Mouse (Mus musculus) intestine, postnatal 0 days (tissue): ENCODE data around the gene Xdh. TPM values are rescaled to one million over a fixed set of nuclear protein-coding genes. Genes with fewer than 3 reads are reported as not detected.

Experiments used
- ATAC-seq: fragments of 200-750 bp; cut with Nextera tagmentation; 2 replicates; pipeline ENCODE4 v1.8.0; 2017; ENCODE audit warnings: mild to moderate bottlenecking, moderate TSS enrichment, moderate library complexity
- H3K27ac ChIP-seq: fragments of 300-500 bp; sonication (generic); 2 replicates; pipeline ENCODE4 v1.5.1; 2014; ENCODE audit warnings: mild to moderate bottlenecking, low read depth, low read length, moderate library complexity
- H3K27me3 ChIP-seq: fragments of 300-500 bp; sonication (generic); replicated peaks from 2 replicates; pipeline ENCODE4 v1.6.1; 2014; ENCODE audit warnings: low read length, mixed read lengths; ENCODE audit not compliant: control insufficient read depth, insufficient read depth
- H3K36me3 ChIP-seq: fragments of 300-500 bp; sonication (generic); 2 replicates; pipeline ENCODE4 v1.6.1; 2014; ENCODE audit warnings: mild to moderate bottlenecking, moderate library complexity; ENCODE audit not compliant: control insufficient read depth, insufficient read depth
- H3K4me1 ChIP-seq: fragments of 300-500 bp; sonication (generic); replicated peaks from 2 replicates; pipeline ENCODE4 v1.6.1; 2014; ENCODE audit warnings: antibody characterized with exemption, low read length, mixed read lengths; ENCODE audit not compliant: control insufficient read depth, insufficient read depth
- H3K4me2 ChIP-seq: fragments of 300-500 bp; sonication (generic); replicated peaks from 2 replicates; pipeline ENCODE4 v1.6.1; 2014; ENCODE audit warnings: low read depth, mild to moderate bottlenecking, moderate library complexity
- H3K4me3 ChIP-seq: fragments of 300-500 bp; sonication (generic); 2 replicates; pipeline ENCODE4 v1.5.1; 2014; ENCODE audit warnings: low read depth, low read length
- H3K9ac ChIP-seq: fragments of 300-500 bp; sonication (generic); 2 replicates; pipeline ENCODE4 v1.6.1; 2014; ENCODE audit warnings: mild to moderate bottlenecking, low read depth, low read length
- H3K9me3 ChIP-seq: fragments of 300-500 bp; sonication (generic); 2 replicates; pipeline ENCODE4 v1.6.1; 2016; ENCODE audit warnings: mixed run types; ENCODE audit not compliant: control insufficient read depth
- CTCF ChIP-seq: sonication (generic); IDR thresholded peaks from 2 replicates; pipeline ENCODE4 v1.5.1; 2016; ENCODE audit warnings: low read depth, mild to moderate bottlenecking, control low read depth, antibody characterized with exemption, moderate library complexity
- WGBS: fragments of 180-500 bp; shearing (Covaris S2); extraction: QIAGEN DNeasy Blood & Tissue Kit; methylation state at CpG from one replicate; pipeline ENCODE4 v1.1.7; 2014; 5-methylcytosine and 5-hydroxymethylcytosine counted together
- polyA plus RNA-seq: library from polyadenylated mRNA; unstranded; fragments of >200 nt; fragmentation: Nextera tagmentation; extraction: Ambion mirVana; gene quantifications from 2 replicates; pipeline ENCODE4 v1.2.1, GENCODE M21; 2015

Gene Xdh
- polyA plus RNA-seq, 1 experiment from 2014 or later = 42.9 TPM

GRCm38 (mm10) chr17:73937073-73937472 lies 12.9 kb downstream of the Xdh start:
- H3K9ac ChIP-seq = no peak overlapping the region
- no peaks in the 10 kb centered on the region for H3K9me3 ChIP-seq
- WGBS = 76% methylated on average over 7 of the region's 7 CpGs
- H3K27me3 ChIP-seq = no peaks in the 10 kb centered on the region
- no peak for TF ChIP-seq CTCF
- no peak for ATAC-seq
- no peak overlapping the region for H3K4me2 ChIP-seq
- no peaks in the 10 kb centered on the region for H3K4me1 ChIP-seq
- no peak overlapping the region for H3K27ac ChIP-seq
- H3K4me3 ChIP-seq = no peak overlapping the region
- H3K36me3 ChIP-seq = 0 out of 2 replicates have a peak, but pooled peaks cover 3% of the 10 kb centered on the region

- no peak for TF ChIP-seq CTCF
- WGBS = 65% methylated on average over 4 of the region's 4 CpGs
- Histone ChIP-seq H3K4me1 (no peaks in the 10 kb centered on the region), H3K36me3 (no peaks in the 10 kb centered on the region), H3K9me3 (no peaks in the 10 kb centered on the region), H3K27ac (0 out of 2 replicates have a peak overlapping the region, but pooled peaks have one; percentile 21), H3K4me2 (no peak overlapping the region), H3K27me3 (no peaks in the 10 kb centered on the region), H3K9ac (no peak overlapping the region), H3K4me3 (no peak overlapping the region)
- no peak for ATAC-seq
Observed at GRCm38 (mm10) chr17:73935163-73935562, 14.8 kb downstream of the Xdh start.

- Histone ChIP-seq H3K9ac (no peak overlapping the region), H3K9me3 (no peaks in the 10 kb centered on the region), H3K4me1 (no peaks in the 10 kb centered on the region), H3K4me2 (no peak overlapping the region), H3K36me3 (no peaks in the 10 kb centered on the region), H3K4me3 (no peak overlapping the region), H3K27me3 (no peaks in the 10 kb centered on the region), H3K27ac (0 out of 2 replicates have a peak overlapping the region, but pooled peaks have one; percentile 35)
- TF ChIP-seq CTCF = no peak
- WGBS = 63% methylated on average over 4 of the region's 4 CpGs
- ATAC-seq = no peak
Observed at GRCm38 (mm10) chr17:73934281-73934680, 15.7 kb downstream of the Xdh start.

GRCm38 (mm10) chr17:73933616-73934015 lies 16.4 kb downstream of the Xdh start:
- H3K4me3 ChIP-seq = no peak overlapping the region
- H3K27ac ChIP-seq = no peak overlapping the region
- H3K27me3 ChIP-seq = no peaks in the 10 kb centered on the region
- H3K4me2 ChIP-seq = no peak overlapping the region
- WGBS = 70% methylated on average over 4 of the region's 4 CpGs
- H3K9ac ChIP-seq = no peak overlapping the region
- no peaks in the 10 kb centered on the region for H3K9me3 ChIP-seq
- no peak for ATAC-seq
- H3K36me3 ChIP-seq = no peaks in the 10 kb centered on the region
- no peak for TF ChIP-seq CTCF
- no peaks in the 10 kb centered on the region for H3K4me1 ChIP-seq

GRCm38 (mm10) chr17:73932497-73933059 lies 17.4 kb downstream of the Xdh start:
- Histone ChIP-seq H3K4me1 (no peaks in the 10 kb centered on the region), H3K4me2 (no peak overlapping the region), H3K9ac (no peak overlapping the region), H3K27me3 (no peaks in the 10 kb centered on the region), H3K36me3 (no peaks in the 10 kb centered on the region), H3K9me3 (no peaks in the 10 kb centered on the region), H3K27ac (no peak overlapping the region), H3K4me3 (no peak overlapping the region)
- no peak for ATAC-seq
- TF ChIP-seq CTCF = no peak
- WGBS = 58% methylated on average over 4 of the region's 4 CpGs

- no peaks in the 10 kb centered on the region for H3K9me3 ChIP-seq
- peaks cover 25% of the 10 kb centered on the region; the same call in 1 of the 2 replicates for H3K36me3 ChIP-seq
- H3K27ac ChIP-seq = no peak overlapping the region
- H3K27me3 ChIP-seq = no peaks in the 10 kb centered on the region
- no peaks in the 10 kb centered on the region for H3K4me1 ChIP-seq
- H3K4me3 ChIP-seq = no peak overlapping the region
- H3K9ac ChIP-seq = no peak overlapping the region
- ATAC-seq = peak; percentile 20; the same call in 1 of the 2 replicates
- 81% methylated on average over 8 of the region's 8 CpGs for WGBS
- no peak overlapping the region for H3K4me2 ChIP-seq
- no peak for TF ChIP-seq CTCF
Observed at GRCm38 (mm10) chr17:73919520-73919919, 30.5 kb downstream of the Xdh start.

- 22% methylated on average over 7 of the region's 7 CpGs for WGBS
- no peaks in the 10 kb centered on the region for H3K27me3 ChIP-seq
- TF ChIP-seq CTCF = no peak
- H3K4me3 ChIP-seq = no peak overlapping the region
- no peak overlapping the region for H3K9ac ChIP-seq
- peaks cover 25% of the 10 kb centered on the region; the same call in 1 of the 2 replicates for H3K36me3 ChIP-seq
- peak; percentile 90 for ATAC-seq
- no peaks in the 10 kb centered on the region for H3K9me3 ChIP-seq
- no peak overlapping the region for H3K27ac ChIP-seq
- H3K4me2 ChIP-seq = no peak overlapping the region
- H3K4me1 ChIP-seq = no peaks in the 10 kb centered on the region
Observed at GRCm38 (mm10) chr17:73918944-73919381, 31.0 kb downstream of the Xdh start.
